Mouse (Mus musculus): Measurements from ENCODE around the gene Zfp239. TPM values are rescaled to one million over a fixed set of nuclear protein-coding genes. Genes with fewer than 3 reads are reported as not detected.

Gene Zfp239
- 2.2 TPM for total RNA-seq (2023)

GRCm38 (mm10) chr6:117861848-117862247 lies at the start of gene Zfp239:
TSS of gene Zfp239 (plus strand) at chr6:117862100.

GRCm38 (mm10) chr6:117840686-117841510 lies 21.0 kb upstream of the Zfp239 start, which contains the start of gene Zfp637:
TSS of gene Zfp637 (plus strand) at chr6:117841180.

DNA sequence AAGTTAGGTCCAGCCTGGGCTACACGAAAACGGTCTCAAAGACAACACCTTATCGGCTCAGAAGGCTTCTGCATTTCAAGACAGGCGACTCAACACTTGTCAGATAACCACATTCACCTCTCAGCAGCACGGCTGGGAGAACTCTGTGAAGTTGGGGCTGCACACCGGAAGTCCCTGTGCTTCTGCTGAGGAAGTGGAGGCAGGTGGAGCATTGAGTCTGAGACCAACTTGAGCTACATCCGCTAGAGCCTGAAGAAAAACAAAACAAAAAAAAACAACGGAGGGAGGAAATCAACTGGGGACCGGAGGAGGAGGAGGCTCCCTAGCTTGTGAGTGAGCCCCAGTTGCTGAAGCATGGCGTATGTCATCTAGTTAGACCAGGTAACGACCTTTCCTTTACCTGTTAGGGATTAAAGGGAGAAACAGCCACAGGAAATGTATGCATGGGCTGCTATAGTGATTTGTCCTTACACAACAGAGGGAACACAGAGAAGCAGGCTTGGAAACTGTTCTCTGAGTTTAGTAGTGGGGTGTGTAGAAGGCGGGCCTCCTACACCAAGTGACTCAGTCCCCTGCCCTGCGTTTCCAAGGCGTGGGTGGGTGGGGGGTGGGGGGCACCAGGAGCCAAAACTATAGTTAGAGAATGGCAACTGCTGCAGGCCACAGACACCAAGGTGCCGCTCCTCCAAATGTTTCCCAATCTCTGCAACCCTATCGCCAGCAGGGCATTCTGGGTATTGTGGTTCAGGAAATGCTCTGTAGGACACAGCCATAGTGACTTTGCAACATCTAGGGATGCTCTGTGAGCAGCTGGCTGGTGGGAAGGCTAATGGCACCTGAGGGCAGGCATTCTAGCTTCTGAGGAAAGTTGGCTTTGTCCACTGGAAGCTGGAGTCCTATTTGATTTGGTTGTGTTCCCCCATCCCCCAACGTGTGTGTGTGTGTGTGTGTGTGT lies 38.5 kb downstream of the Zfp239 start, which contains the start of gene Hnrnpf:
Hnrnpf (plus strand) TSS at position 199 of the 955 bp plus-strand sequence.

Other genes starting within 250 kb of the Zfp239 start
- gene Zfp637, start 20.9 kb upstream of the Zfp239 start, total RNA-seq (2023): 12.7 TPM
- gene Hnrnpf, start 38.2 kb downstream of the Zfp239 start, total RNA-seq (2023): 920 TPM
- gene Fxyd4, start 75.6 kb downstream of the Zfp239 start, total RNA-seq (2023): not detected
- 1.4 TPM for gene Rasgef1a, start 149.3 kb downstream of the Zfp239 start, total RNA-seq (2023)